Mouse (Mus musculus) gastrocnemius, adult 18-20 months (tissue): ENCODE measurements around the gene Adamts2. TPM values are rescaled to one million over a fixed set of nuclear protein-coding genes. Genes with fewer than 3 reads are reported as not detected.
A peak's percentile ranks its signal among the peaks of the same experiment; 100 is the strongest.

Experiments used
- DNase-seq: peaks from one replicate; pipeline ENCODE4 v3.0.0; 2021; ENCODE audit warnings: low spot score
- total RNA-seq, 2 experiments: library from RNA; stranded (reverse); gene quantifications; 2 replicates each; pipeline ENCODE4 v1.2.3; 2021

Adamts2 gene
- total RNA-seq, 2 experiments from 2014 or later: 4.8 to 5.6 TPM

GRCm38 (mm10) chr11:50671376-50671775 lies 69.5 kb downstream of the Adamts2 start:
- DNase-seq: no peak

- no peak for DNase-seq
Observed at GRCm38 (mm10) chr11:50671820-50672310, 70.0 kb downstream of the Adamts2 start.

- peak; percentile 94 for DNase-seq
Observed at GRCm38 (mm10) chr11:50672866-50673265, 71.0 kb downstream of the Adamts2 start.

GRCm38 (mm10) chr11:50673525-50674250 lies 71.8 kb downstream of the Adamts2 start:
- no peak for DNase-seq

GRCm38 (mm10) chr11:50674390-50674789 lies 72.5 kb downstream of the Adamts2 start:
- DNase-seq: peak; percentile 86

GRCm38 (mm10) chr11:50678650-50679049 lies 76.8 kb downstream of the Adamts2 start:
- no peak for DNase-seq

- peak; percentile 26 for DNase-seq
Observed at GRCm38 (mm10) chr11:50681940-50682339, 80.1 kb downstream of the Adamts2 start.

GRCm38 (mm10) chr11:50683821-50684220 lies 81.9 kb downstream of the Adamts2 start:
- no peak for DNase-seq

- DNase-seq: no peak
Observed at GRCm38 (mm10) chr11:50688584-50688983, 86.7 kb downstream of the Adamts2 start.

- no peak for DNase-seq
Observed at GRCm38 (mm10) chr11:50689672-50690071, 87.8 kb downstream of the Adamts2 start.

- no peak for DNase-seq
Observed at GRCm38 (mm10) chr11:50699971-50700370, 98.1 kb downstream of the Adamts2 start.

- no peak for DNase-seq
Observed at GRCm38 (mm10) chr11:50700496-50700895, 98.6 kb downstream of the Adamts2 start.

GRCm38 (mm10) chr11:50703397-50703796 lies 101.5 kb downstream of the Adamts2 start:
- DNase-seq: no peak

GRCm38 (mm10) chr11:50704511-50704910 lies 102.6 kb downstream of the Adamts2 start:
- no peak for DNase-seq

GRCm38 (mm10) chr11:50707259-50707658 lies 105.4 kb downstream of the Adamts2 start:
- DNase-seq: peak; percentile 15

GRCm38 (mm10) chr11:50713610-50714202 lies 111.8 kb downstream of the Adamts2 start:
- peak; percentile 21 for DNase-seq

- DNase-seq: no peak
Observed at GRCm38 (mm10) chr11:50715091-50715490, 113.2 kb downstream of the Adamts2 start.

- no peak for DNase-seq
Observed at GRCm38 (mm10) chr11:50717381-50717897, 115.6 kb downstream of the Adamts2 start.

- DNase-seq: peak; percentile 39
Observed at GRCm38 (mm10) chr11:50718862-50719261, 117.0 kb downstream of the Adamts2 start.

- no peak for DNase-seq
Observed at GRCm38 (mm10) chr11:50720421-50720820, 118.5 kb downstream of the Adamts2 start.

- DNase-seq: no peak
Observed at GRCm38 (mm10) chr11:50720856-50721550, 119.1 kb downstream of the Adamts2 start.

GRCm38 (mm10) chr11:50725595-50725994 lies 123.7 kb downstream of the Adamts2 start:
- no peak for DNase-seq
